Mouse (Mus musculus): Measurements from ENCODE around the gene E130218I03Rik.

- TF ChIP-seq CTCF (IDR thresholded peaks at IDR 0.05; ENCODE audit: low read depth, low read length), result no peak
- peak; percentile 59; the same call in 1 of the 2 replicates for TF ChIP-seq POLR2A (IDR thresholded peaks at IDR 0.05; ENCODE audit: extremely low read depth, insufficient read depth, low read length)
Measured at GRCm38 (mm10) chr4:134287168-134287564, 43.7 kb downstream of the E130218I03Rik start.
